Comparison of ENCODE assay signal across 20 mouse cellular contexts in genomic region chr13:81370801-81371456, GRCm38 (mm10).
DNase-seq lines count a peak whose midpoint lies in the region; ATAC-seq and TF ChIP-seq lines count a peak whose summit lies in the region.
"Had no signal": no experiment of that assay in that cellular context is flagged by ENCODE, and none has a peak within 500 bp of the region (broad histone marks: within the 10 kb centered on the region; RNA-seq: fewer than 3 reads in every experiment).

No protein-coding gene starts in this region.

- peak; percentile 25 for DNase-seq in adrenal gland, postnatal 25 days
- DNase-seq in adrenal gland, postnatal 4 days (ENCODE audit: low spot score in 2 of 2): no peak
- DNase-seq in adrenal gland, postnatal 36 days: peak; percentile 54 to 61
- no peak for DNase-seq in frontal cortex, postnatal 25 days (ENCODE audit: low spot score in 2 of 2)
- no peak for DNase-seq in left cerebral cortex, adult 2 months (ENCODE audit: extremely low spot score in 1 of 2, low spot score in 2 of 2)
- DNase-seq: B cell, adult 2 months; cerebellum, adult 11 months; cerebellum, adult 8-10 months; cerebellum, postnatal 14 days; gastrocnemius, postnatal 14 days; heart, postnatal 36 days; kidney, adult 2 months had no signal

- ATAC-seq in megakaryocyte, adult 5-6 weeks (ENCODE audit: poor library complexity, severe bottlenecking): peak; percentile 51
- ATAC-seq: CD4-positive, CD25-positive, alpha-beta regulatory T cell, adult 4 months; forebrain, embryonic 16.5 days; intestine, embryonic 16.5 days had no signal

- no peak for TF ChIP-seq CTCF in left cerebral cortex, adult 2 months (IDR thresholded peaks at IDR 0.05)

- no peak overlapping the region for H3K4me3 ChIP-seq in left cerebral cortex, adult 2 months
- H3K4me3 ChIP-seq: embryonic facial prominence, embryonic 12.5 days; forebrain, embryonic 12.5 days; heart, embryonic 12.5 days; hindbrain, embryonic 15.5 days had no signal

- no peak overlapping the region for H3K27ac ChIP-seq in left cerebral cortex, adult 2 months
- H3K27ac ChIP-seq: embryonic facial prominence, embryonic 12.5 days; forebrain, embryonic 12.5 days; hindbrain, embryonic 15.5 days had no signal

- intact Hi-C loops in left cerebral cortex, adult 2 months (cut with DNase I): loop anchor here (10.0 kb wide), 1 partner anchor 216 kb away; no protein-coding TSS in a partner anchor

Comparison
In these comparisons a context has a peak if more than half of its experiments do, and no peak if none do; other contexts are left out.
1. DNase-seq: peak in adrenal gland, postnatal 25 days (single experiment) and adrenal gland, postnatal 36 days (2 of 2); none in adrenal gland, postnatal 4 days (0 of 2), frontal cortex, postnatal 25 days (0 of 2) and left cerebral cortex, adult 2 months (0 of 2).